Mouse (Mus musculus): ENCODE measurements at regions not wholly inside any gene's neighbourhood (a gene's known extent, or its start where the extent isn't known, plus 50 kb on each side); places are given as distances from the start of the nearest gene placed in this dataset.

- Histone ChIP-seq H3K4me1 (replicated peaks) (no peaks in the 10 kb centered on the region), H3K4me3 (no peak overlapping the region), H3K4me2 (no peak overlapping the region), H3K9me3 (no peaks in the 10 kb centered on the region), H3K36me3 (no peaks in the 10 kb centered on the region), H3K27me3 (no peaks in the 10 kb centered on the region), H3K27ac (replicated peaks) (no peak overlapping the region), H3K9ac (no peak overlapping the region)
- ATAC-seq (ENCODE audit: low read depth) = no peak
Measured at GRCm38 (mm10) chr15:14000952-14001351, 827.5 kb upstream of the Cdh6 start.

- Histone ChIP-seq H3K4me2 (no peak overlapping the region), H3K9ac (no peak overlapping the region), H3K36me3 (no peaks in the 10 kb centered on the region), H3K4me3 (no peak overlapping the region), H3K27me3 (no peaks in the 10 kb centered on the region), H3K9me3 (no peaks in the 10 kb centered on the region), H3K4me1 (replicated peaks) (peaks cover 5% of the 10 kb centered on the region; the same call in 1 of the 2 replicates), H3K27ac (replicated peaks) (no peak overlapping the region)
- 61% methylated on average over 3 of the region's 3 CpGs for WGBS
- ATAC-seq (ENCODE audit: low read depth) = no peak
Measured at GRCm38 (mm10) chr15:13989768-13990167, 816.3 kb upstream of the Cdh6 start.

- Histone ChIP-seq H3K27ac (replicated peaks) (peak overlapping the region; percentile 49), H3K27me3 (no peaks in the 10 kb centered on the region), H3K4me1 (replicated peaks) (peaks cover 5% of the 10 kb centered on the region; the same call in 1 of the 2 replicates), H3K36me3 (no peaks in the 10 kb centered on the region), H3K9ac (no peak overlapping the region), H3K4me3 (no peak overlapping the region), H3K9me3 (no peaks in the 10 kb centered on the region), H3K4me2 (no peak overlapping the region)
- peak; percentile 59; the same call in 1 of the 2 replicates for ATAC-seq (ENCODE audit: low read depth)
- WGBS = 71% methylated on average over 8 of the region's 8 CpGs
Measured at GRCm38 (mm10) chr15:13988919-13989510, 815.5 kb upstream of the Cdh6 start.

- Histone ChIP-seq H3K27ac (replicated peaks) (no peak overlapping the region), H3K4me1 (replicated peaks) (peaks cover 5% of the 10 kb centered on the region), H3K27me3 (no peaks in the 10 kb centered on the region), H3K4me2 (peak overlapping the region; percentile 21; the same call in 1 of the 2 replicates), H3K9ac (no peak overlapping the region), H3K4me3 (no peak overlapping the region), H3K9me3 (no peaks in the 10 kb centered on the region), H3K36me3 (no peaks in the 10 kb centered on the region)
- peak; percentile 77 for ATAC-seq (ENCODE audit: low read depth)
- 14% methylated on average over 7 of the region's 7 CpGs for WGBS
Measured at GRCm38 (mm10) chr15:13969811-13970210, 796.3 kb upstream of the Cdh6 start.
